Mouse (Mus musculus) MEL (cell line): ENCODE data around the gene Cox8c. TPM values are rescaled to one million over a fixed set of nuclear protein-coding genes. Genes with fewer than 3 reads are reported as not detected.

ENCODE experiments used
- DNase-seq: peaks from one replicate; pipeline ENCODE4 v3.0.0; 2011; ENCODE audit warnings: low read depth, low spot score
- H3K27ac ChIP-seq: 2 replicates; pipeline ENCODE4 v1.5.1; 2012; ENCODE audit warnings: low read depth, mild to moderate bottlenecking, control low read depth, low read length, moderate library complexity; ENCODE audit not compliant: control insufficient read depth
- H3K27me3 ChIP-seq, 2 experiments: fragments of 150-350 bp in 1 of 2; sonication (generic) in 1 of 2; 2 replicates each; pipeline ENCODE4 v1.6.1; 2012; ENCODE audit warnings: low read length in 2 of 2, mild to moderate bottlenecking in 2 of 2, improper control_type of control experiment in 1 of 2, moderate library complexity in 1 of 2; ENCODE audit not compliant: insufficient read depth in 2 of 2, control insufficient read depth in 1 of 2
- H3K36me3 ChIP-seq, 2 experiments: 2 replicates each; pipeline ENCODE4 v1.6.1; 2012 to 2014; ENCODE audit warnings: low read length in 2 of 2, improper control_type of control experiment in 1 of 2, inconsistent platforms in 1 of 2, mild to moderate bottlenecking in 1 of 2; ENCODE audit not compliant: insufficient read depth in 2 of 2, control insufficient read depth in 1 of 2
- H3K4me1 ChIP-seq, 2 experiments: fragments of 150-350 bp in 1 of 2; sonication (generic) in 1 of 2; 2 replicates each; pipeline ENCODE4 v1.6.1; 2012; ENCODE audit warnings: low read length in 2 of 2, improper control_type of control experiment in 1 of 2, mild to moderate bottlenecking in 1 of 2; ENCODE audit not compliant: insufficient read depth in 2 of 2, control insufficient read depth in 1 of 2
- H3K4me3 ChIP-seq, 2 experiments: fragments of 150-350 bp in 1 of 2; sonication (generic) in 1 of 2; 2 replicates each; pipeline ENCODE4 v1.5.1; 2012; ENCODE audit warnings: low read depth in 2 of 2, low read length in 2 of 2, mild to moderate bottlenecking in 2 of 2, moderate library complexity in 2 of 2, control low read depth in 1 of 2, improper control_type of control experiment in 1 of 2; ENCODE audit not compliant: control insufficient read depth in 1 of 2, insufficient read depth in 1 of 2
- H3K79me2 ChIP-seq: 2 replicates; pipeline ENCODE4 v1.6.1; 2012; ENCODE audit warnings: mild to moderate bottlenecking, low read length, moderate library complexity; ENCODE audit not compliant: control insufficient read depth, poor library complexity, insufficient read depth
- H3K9ac ChIP-seq: 2 replicates; pipeline ENCODE4 v1.6.1; 2012; ENCODE audit warnings: low read depth, mild to moderate bottlenecking, control low read depth, low read length, moderate library complexity; ENCODE audit not compliant: control insufficient read depth, poor library complexity, severe bottlenecking
- H3K9me3 ChIP-seq: fragments of 150-350 bp; sonication (generic); replicated peaks from 2 replicates; pipeline ENCODE4 v1.6.1; 2012; ENCODE audit warnings: mild to moderate bottlenecking, low read length, improper control_type of control experiment, moderate library complexity; ENCODE audit not compliant: insufficient read depth
- BHLHE40 ChIP-seq: IDR thresholded peaks from 2 replicates; pipeline ENCODE4 v1.6.1; 2012; ENCODE audit warnings: low read depth, mild to moderate bottlenecking, inconsistent platforms, low read length, improper control_type of control experiment, borderline replicate concordance
- CHD1 ChIP-seq: IDR thresholded peaks from 2 replicates; pipeline ENCODE4 v1.6.1; 2012; ENCODE audit warnings: low read depth, mild to moderate bottlenecking, inconsistent platforms, low read length, improper control_type of control experiment
- CTCF ChIP-seq, 3 experiments: IDR thresholded peaks in 2 of 3; conservative IDR thresholded peaks in 1 of 3; 2 replicates each; pipeline ENCODE4 v1.5.1; 2011 to 2012; ENCODE audit warnings: low read length in 3 of 3, low read depth in 2 of 3, mild to moderate bottlenecking in 2 of 3, improper control_type of control experiment in 1 of 3, inconsistent platforms in 1 of 3, mixed read lengths in 1 of 3, moderate library complexity in 1 of 3; ENCODE audit not compliant: control insufficient read depth in 1 of 3, insufficient read depth in 1 of 3, poor library complexity in 1 of 3, severe bottlenecking in 1 of 3
- E2F4 ChIP-seq: IDR thresholded peaks from 2 replicates; pipeline ENCODE4 v1.6.1; 2011; ENCODE audit warnings: low read depth, low read length, improper control_type of control experiment, borderline replicate concordance
- ELF1 ChIP-seq: IDR thresholded peaks from 2 replicates; pipeline ENCODE4 v1.6.1; 2014; ENCODE audit warnings: low read depth, mild to moderate bottlenecking, inconsistent platforms, low read length, improper control_type of control experiment, moderate library complexity
- EP300 ChIP-seq, 2 experiments: IDR thresholded peaks; 2 replicates each; pipeline ENCODE4 v1.6.1; 2011; ENCODE audit warnings: improper control_type of control experiment in 2 of 2, low read length in 2 of 2, low read depth in 1 of 2, mild to moderate bottlenecking in 1 of 2
- ETS1 ChIP-seq: IDR thresholded peaks from 2 replicates; pipeline ENCODE4 v1.6.1; 2012; ENCODE audit warnings: low read depth, mild to moderate bottlenecking, inconsistent platforms, low read length, improper control_type of control experiment, moderate library complexity
- HCFC1 ChIP-seq: IDR thresholded peaks from 2 replicates; pipeline ENCODE4 v1.6.1; 2012; ENCODE audit warnings: low read depth, mild to moderate bottlenecking, inconsistent platforms, low read length, improper control_type of control experiment, moderate library complexity
- JUND ChIP-seq: IDR thresholded peaks from 2 replicates; pipeline ENCODE4 v1.6.1; 2011; ENCODE audit warnings: low read depth, mild to moderate bottlenecking, improper control_type of control experiment, low read length
- MAX ChIP-seq: IDR thresholded peaks from 2 replicates; pipeline ENCODE4 v1.6.1; 2011; ENCODE audit warnings: low read length, improper control_type of control experiment
- MAZ ChIP-seq: IDR thresholded peaks from 2 replicates; pipeline ENCODE4 v1.6.1; 2012; ENCODE audit warnings: low read depth, mild to moderate bottlenecking, inconsistent platforms, low read length, improper control_type of control experiment
- NELFE ChIP-seq: IDR thresholded peaks from 2 replicates; pipeline ENCODE4 v1.6.1; 2011; ENCODE audit warnings: low read depth, low read length, improper control_type of control experiment
- NRF1 ChIP-seq: IDR thresholded peaks from 2 replicates; pipeline ENCODE4 v1.6.1; 2014; ENCODE audit warnings: low read depth, mild to moderate bottlenecking, inconsistent platforms, low read length, improper control_type of control experiment, moderate library complexity; ENCODE audit not compliant: poor library complexity, insufficient read depth, severe bottlenecking
- POLR2A ChIP-seq, 2 experiments: IDR thresholded peaks; 2 replicates each; pipeline ENCODE4 v1.6.1; 2011 to 2012; ENCODE audit warnings: low read length in 2 of 2, mild to moderate bottlenecking in 2 of 2, control low read depth in 1 of 2, improper control_type of control experiment in 1 of 2, low read depth in 1 of 2, moderate library complexity in 1 of 2; ENCODE audit not compliant: control insufficient read depth in 1 of 2, insufficient read depth in 1 of 2, poor library complexity in 1 of 2
- POLR2AphosphoS2 ChIP-seq: IDR thresholded peaks from 2 replicates; pipeline ENCODE4 v1.6.1; 2011; ENCODE audit warnings: low read length, improper control_type of control experiment
- RAD21 ChIP-seq: IDR thresholded peaks from 2 replicates; pipeline ENCODE4 v1.6.1; 2011; ENCODE audit warnings: mild to moderate bottlenecking, low read depth, low read length, improper control_type of control experiment
- RCOR1 ChIP-seq: IDR thresholded peaks from 2 replicates; pipeline ENCODE4 v1.6.1; 2012; ENCODE audit warnings: low read depth, mild to moderate bottlenecking, inconsistent platforms, low read length, improper control_type of control experiment
- SIN3A ChIP-seq: IDR thresholded peaks from 2 replicates; pipeline ENCODE4 v1.6.1; 2012; ENCODE audit warnings: low read length, improper control_type of control experiment, inconsistent platforms
- SMC3 ChIP-seq: IDR thresholded peaks from 2 replicates; pipeline ENCODE4 v1.6.1; 2011; ENCODE audit warnings: low read depth, low read length, improper control_type of control experiment
- TAL1 ChIP-seq: IDR thresholded peaks from 2 replicates; pipeline ENCODE4 v1.6.1; 2012; ENCODE audit warnings: mild to moderate bottlenecking, inconsistent platforms, low read length, moderate library complexity, mixed read lengths
- TBP ChIP-seq: IDR thresholded peaks from 2 replicates; pipeline ENCODE4 v1.8.0; 2011; ENCODE audit warnings: low read depth, low read length, improper control_type of control experiment
- USF1 ChIP-seq: IDR thresholded peaks from 2 replicates; pipeline ENCODE4 v1.6.1; 2014; ENCODE audit warnings: low read depth, mild to moderate bottlenecking, inconsistent platforms, low read length, improper control_type of control experiment, moderate library complexity
- USF2 ChIP-seq, 2 experiments: IDR thresholded peaks; 2 replicates each; pipeline ENCODE4 v1.6.1; 2011 to 2012; ENCODE audit warnings: improper control_type of control experiment in 2 of 2, low read length in 2 of 2, borderline replicate concordance in 1 of 2, inconsistent platforms in 1 of 2, low read depth in 1 of 2, mild to moderate bottlenecking in 1 of 2; ENCODE audit not compliant: insufficient read depth in 1 of 2
- ZKSCAN1 ChIP-seq: IDR thresholded peaks from 2 replicates; pipeline ENCODE4 v1.6.1; 2012; ENCODE audit warnings: low read depth, mild to moderate bottlenecking, inconsistent platforms, low read length, improper control_type of control experiment, moderate library complexity
- ZMIZ1 ChIP-seq: IDR thresholded peaks from 2 replicates; pipeline ENCODE4 v1.6.1; 2012; ENCODE audit warnings: low read depth, mild to moderate bottlenecking, inconsistent platforms, low read length, improper control_type of control experiment, moderate library complexity
- ZNF384 ChIP-seq: IDR thresholded peaks from 2 replicates; pipeline ENCODE4 v1.6.1; 2012; ENCODE audit warnings: low read depth, mild to moderate bottlenecking, inconsistent platforms, low read length, improper control_type of control experiment
- polyA plus RNA-seq, 2 experiments: library from polyadenylated mRNA; stranded (reverse) in 1 of 2; unstranded in 1 of 2; fragments of >175 nt in 1 of 2; fragments of >200 nt in 1 of 2; gene quantifications; 2 replicates each; pipeline versions ENCODE4 v1.2.1 to v1.2.4; 2012; ENCODE audit warnings: low replicate concordance in 2 of 2, low read depth in 1 of 2; ENCODE audit not compliant: insufficient read length in 2 of 2, insufficient read depth in 1 of 2, missing spikeins in 1 of 2
- total RNA-seq: library from RNA; depleted of rRNA; stranded (reverse); fragments of 300-350 nt; gene quantifications from 2 replicates; pipeline ENCODE4 v1.2.3, GENCODE M21; 2012

The Cox8c gene
- total and polyA plus RNA-seq, 3 experiments, result not detected

DNA sequence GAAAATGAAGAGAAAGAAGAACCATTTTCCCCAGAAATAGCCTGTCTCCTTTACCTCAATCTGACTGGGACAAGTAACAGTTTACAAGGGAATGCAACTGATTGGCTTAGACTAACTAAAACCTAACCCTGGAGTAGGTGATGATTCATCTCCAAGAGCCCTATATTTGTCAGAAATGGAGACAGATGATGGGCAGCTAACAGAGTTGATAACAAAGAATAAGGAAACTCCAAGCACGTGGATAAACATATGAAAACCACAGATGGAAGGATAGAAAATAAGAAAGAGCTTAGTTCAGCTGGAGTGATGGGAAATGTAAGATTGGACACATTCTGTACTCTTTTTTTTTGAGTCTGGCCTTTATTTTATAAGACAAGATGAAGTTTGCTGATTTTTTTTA is 28.6 kb upstream of the Cox8c start (continued):
- TF ChIP-seq E2F4, result no peak
- TF ChIP-seq, all 39 proteins: peak for 13

GRCm38 (mm10) chr12:102877301-102878030 is 21.6 kb upstream of the Cox8c start:
- peaks cover 47% of the 10 kb centered on the region for H3K79me2 ChIP-seq
- peaks cover 0 to 28% of the 10 kb centered on the region in 2 experiments; a peak in 2 of 4 replicates for H3K36me3 ChIP-seq
- peak overlapping the region; percentile 63 to 72 for H3K4me3 ChIP-seq
- no peaks in the 10 kb centered on the region for H3K9me3 ChIP-seq
- peak overlapping the region; percentile 99 for H3K9ac ChIP-seq
- peak; percentile 77 for DNase-seq
- TF ChIP-seq ZNF384, result no peak
- TF ChIP-seq SMC3, result no peak
- TF ChIP-seq ETS1, result no peak
- TF ChIP-seq SIN3A, result 0 out of 2 replicates have a peak, but pooled peaks have one; percentile 35
- no peaks in the 10 kb centered on the region for H3K27me3 ChIP-seq
- H3K4me1 ChIP-seq, result peaks cover 6 to 8% of the 10 kb centered on the region in 2 experiments; a peak in 3 of 4 replicates
- peak overlapping the region; percentile 66 for H3K27ac ChIP-seq

DNA sequence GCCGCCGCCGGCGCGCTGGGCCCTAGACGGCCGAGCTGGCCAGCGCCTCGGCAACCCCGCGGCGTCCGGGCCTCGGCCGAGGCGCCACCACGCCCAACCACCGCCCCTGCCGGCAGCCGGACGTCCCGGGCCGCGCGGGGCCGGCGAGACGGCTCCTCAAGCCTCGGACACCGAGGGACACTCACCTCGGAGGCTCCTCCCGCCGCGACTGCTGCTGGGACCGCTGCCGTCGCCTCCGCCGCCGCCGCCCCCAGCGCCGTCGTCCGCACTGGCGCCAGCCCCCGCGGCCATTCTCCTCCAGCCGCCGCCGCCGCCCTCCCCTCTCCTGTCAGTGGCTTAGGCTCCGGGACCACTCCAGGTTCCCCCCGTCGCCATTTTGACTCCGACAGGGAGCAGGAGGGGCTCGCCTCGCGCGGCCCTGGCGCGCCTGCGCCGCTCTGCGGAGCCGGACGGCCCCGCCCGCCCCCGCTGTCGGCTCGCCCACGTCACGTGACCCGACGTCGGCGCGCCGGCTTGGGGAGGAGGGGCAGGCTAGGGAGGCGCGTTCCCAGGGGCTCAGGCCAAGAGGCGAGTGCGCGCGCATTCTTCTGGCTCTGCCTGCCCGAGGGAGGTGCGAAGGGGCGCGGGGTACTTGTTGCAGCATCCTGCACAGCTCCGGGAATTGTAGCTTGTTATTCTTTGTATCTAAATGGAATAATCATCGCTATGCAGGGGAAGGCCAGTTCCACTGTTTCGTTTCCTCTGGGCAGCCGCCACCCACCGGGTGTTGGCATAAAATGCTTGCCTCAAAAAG is 20.9 kb upstream of the Cox8c start, which contains the start of gene Btbd7:
Btbd7 (minus strand) TSS at position 441 of the 793 bp plus-strand sequence.
- DNase-seq, result peak; percentile 95
- peaks cover 6 to 8% of the 10 kb centered on the region in 2 experiments; a peak in 3 of 4 replicates for H3K4me1 ChIP-seq
- H3K27me3 ChIP-seq, result no peaks in the 10 kb centered on the region
- H3K27ac ChIP-seq, result peak within 1 kb of the TSS; percentile 66
- H3K4me3 ChIP-seq, result peak within 1 kb of the TSS; percentile 72
- peaks cover 43% of the 10 kb centered on the region for H3K79me2 ChIP-seq
- H3K9ac ChIP-seq, result peak within 1 kb of the TSS; percentile 99
- peaks cover 0 to 28% of the 10 kb centered on the region in 2 experiments; a peak in 2 of 4 replicates for H3K36me3 ChIP-seq
- no peaks in the 10 kb centered on the region for H3K9me3 ChIP-seq
- TF ChIP-seq EP300 (IDR thresholded peaks at IDR 0.05; ENCODE audit: low read depth in 1 of 2, low read length in 2 of 2) (no peak), ELF1 (no peak), TBP (no peak), USF2 (IDR thresholded peaks at IDR 0.05; ENCODE audit: borderline replicate concordance in 1 of 2, insufficient read depth in 1 of 2, low read depth in 1 of 2, low read length in 2 of 2) (peak; percentile 57 to 86; a peak in 3 of 4 replicates), POLR2AphosphoS2 (no peak; the same call in 1 of the 2 replicates), RCOR1 (no peak), POLR2A (IDR thresholded peaks at IDR 0.05; ENCODE audit: control insufficient read depth in 1 of 2, insufficient read depth in 1 of 2, low read depth in 1 of 2, low read length in 2 of 2, poor library complexity in 1 of 2) (peak; percentile 45 to 68; a peak in 3 of 4 replicates), ZKSCAN1 (no peak), MAX (peak; percentile 93), NRF1 (peak; percentile 82), CTCF (IDR thresholded peaks at IDR 0.05 in 2 of 3, conservative IDR thresholded peaks at IDR 0.05 in 1 of 3; ENCODE audit: control insufficient read depth in 1 of 3, insufficient read depth in 1 of 3, low read depth in 2 of 3, low read length in 3 of 3, poor library complexity in 1 of 3, severe bottlenecking in 1 of 3) (no peak), SMC3 (no peak), NELFE (peak; percentile 77), HCFC1 (peak; percentile 68), ZMIZ1 (peak; percentile 63), TAL1 (no peak), MAZ (peak; percentile 94), USF1 (peak; percentile 97), BHLHE40 (peak; percentile 81), CHD1 (no peak), ETS1 (peak; percentile 17; the same call in 1 of the 2 replicates), RAD21 (no peak), JUND (no peak)
